Mouse (Mus musculus): Measurements from ENCODE around the gene Slc41a1. TPM values are rescaled to one million over a fixed set of nuclear protein-coding genes. Genes with fewer than 3 reads are reported as not detected.

The Slc41a1 gene
- polyA plus RNA-seq, 1 experiment = 55.3 TPM

DNA sequence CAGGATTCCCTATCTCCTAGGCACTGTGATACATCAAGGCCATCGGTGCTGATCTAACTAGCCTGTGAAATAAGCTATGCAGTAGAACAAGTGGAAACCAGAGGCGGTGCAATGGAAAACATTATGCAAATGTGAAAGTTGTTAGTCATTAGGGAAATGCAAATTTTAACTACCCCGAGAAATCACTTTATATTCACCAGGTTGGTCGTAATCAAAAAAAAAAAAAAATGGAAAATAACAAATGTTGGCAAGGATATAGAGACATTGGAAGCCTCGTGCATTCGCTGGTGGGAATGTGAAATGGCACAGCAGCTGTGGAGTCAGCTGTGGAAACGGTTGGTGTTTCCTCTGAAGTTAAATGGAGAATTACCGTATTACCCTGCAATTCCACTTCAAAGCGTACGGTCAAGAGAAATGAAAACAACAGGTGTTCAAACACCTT, 6.4 kb upstream of the Slc41a1 start:
- TF ChIP-seq POLR2A (IDR thresholded peaks at IDR 0.05; ENCODE audit: borderline replicate concordance, insufficient read depth, low read length) = no peak
- TF ChIP-seq CTCF (IDR thresholded peaks at IDR 0.05; ENCODE audit: borderline replicate concordance, insufficient read depth, low read depth, low read length) = no peak

DNA sequence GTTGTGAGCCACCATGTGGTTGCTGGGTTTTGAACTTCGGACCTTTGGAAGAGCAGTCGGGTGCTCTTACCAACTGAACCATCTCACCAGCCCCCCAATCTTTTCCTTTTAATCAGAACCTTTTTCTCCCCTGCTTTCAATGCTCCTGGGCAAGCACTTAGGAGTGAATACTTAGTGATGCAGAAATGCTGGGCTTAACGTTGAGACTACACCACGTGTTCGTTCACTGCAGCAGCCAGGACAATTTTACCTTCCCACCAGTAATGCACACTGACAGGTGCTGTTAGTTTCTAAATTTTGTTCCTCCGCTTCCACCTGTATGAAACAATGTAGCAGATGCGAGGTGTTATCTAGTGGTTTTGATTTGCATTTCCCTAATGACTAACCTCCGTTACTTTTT, 5.0 kb upstream of the Slc41a1 start:
- no peak overlapping the region for H3K4me3 ChIP-seq (replicated peaks; ENCODE audit: insufficient read depth, low read depth, low read length)
- no peak for DNase-seq
- H3K4me1 ChIP-seq (ENCODE audit: control insufficient read depth, insufficient read depth, low read length) = peaks cover 4% of the 10 kb centered on the region; the same call in 1 of the 2 replicates
- no peaks in the 10 kb centered on the region for H3K27me3 ChIP-seq (ENCODE audit: control insufficient read depth, insufficient read depth, low read length)
- TF ChIP-seq CTCF (IDR thresholded peaks at IDR 0.05; ENCODE audit: borderline replicate concordance, insufficient read depth, low read depth, low read length) (no peak), POLR2A (IDR thresholded peaks at IDR 0.05; ENCODE audit: borderline replicate concordance, insufficient read depth, low read length) (no peak)
- H3K27ac ChIP-seq (ENCODE audit: insufficient read depth, low read length) = no peak overlapping the region
- 67% methylated on average over 8 of the region's 8 CpGs for WGBS

More for the DNA sequence above, 6.4 kb upstream of the Slc41a1 start:
- no peak for DNase-seq
- H3K27ac ChIP-seq (ENCODE audit: insufficient read depth, low read length) = no peak overlapping the region
- no peak overlapping the region for H3K4me3 ChIP-seq (replicated peaks; ENCODE audit: insufficient read depth, low read depth, low read length)
- 40% methylated on average over 10 of the region's 10 CpGs for WGBS
- no peaks in the 10 kb centered on the region for H3K27me3 ChIP-seq (ENCODE audit: control insufficient read depth, insufficient read depth, low read length)
- no peaks in the 10 kb centered on the region for H3K4me1 ChIP-seq (ENCODE audit: control insufficient read depth, insufficient read depth, low read length)

GRCm38 (mm10) chr1:131822856-131823492, 4.3 kb upstream of the Slc41a1 start:
- WGBS = 93% methylated on average over 1 of the region's 1 CpGs
- Histone ChIP-seq H3K4me3 (replicated peaks; ENCODE audit: insufficient read depth, low read depth, low read length) (no peak overlapping the region), H3K27ac (ENCODE audit: insufficient read depth, low read length) (no peak overlapping the region), H3K4me1 (ENCODE audit: control insufficient read depth, insufficient read depth, low read length) (peaks cover 4% of the 10 kb centered on the region; the same call in 1 of the 2 replicates), H3K27me3 (ENCODE audit: control insufficient read depth, insufficient read depth, low read length) (no peaks in the 10 kb centered on the region)
- DNase-seq = no peak
- TF ChIP-seq POLR2A (IDR thresholded peaks at IDR 0.05; ENCODE audit: borderline replicate concordance, insufficient read depth, low read length) (no peak), CTCF (IDR thresholded peaks at IDR 0.05; ENCODE audit: borderline replicate concordance, insufficient read depth, low read depth, low read length) (no peak)

DNA sequence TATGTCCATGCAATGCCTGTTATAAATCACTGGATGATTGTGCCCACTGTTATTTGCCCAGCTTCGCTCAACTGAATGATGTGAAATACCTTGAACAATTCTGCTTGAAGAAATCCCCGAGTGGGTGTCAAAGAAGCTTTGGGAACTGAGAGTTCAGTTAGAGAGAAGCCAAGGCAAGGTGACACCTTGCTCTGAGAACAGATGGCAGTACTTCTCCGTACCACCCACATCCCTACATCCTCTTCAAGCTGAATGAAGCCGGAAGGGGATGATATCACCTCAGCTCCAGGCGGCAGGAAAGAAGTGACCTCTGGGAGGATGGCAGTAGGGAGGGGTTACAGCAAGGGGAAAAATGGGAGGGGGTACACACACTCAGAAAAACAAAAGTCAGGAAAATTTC, 3.7 kb upstream of the Slc41a1 start:
- Histone ChIP-seq H3K27me3 (ENCODE audit: control insufficient read depth, insufficient read depth, low read length) (no peaks in the 10 kb centered on the region), H3K4me1 (ENCODE audit: control insufficient read depth, insufficient read depth, low read length) (peaks cover 4% of the 10 kb centered on the region; the same call in 1 of the 2 replicates), H3K27ac (ENCODE audit: insufficient read depth, low read length) (no peak overlapping the region), H3K4me3 (replicated peaks; ENCODE audit: insufficient read depth, low read depth, low read length) (no peak overlapping the region)
- WGBS = 51% methylated on average over 5 of the region's 5 CpGs
- no peak for DNase-seq
- TF ChIP-seq CTCF (IDR thresholded peaks at IDR 0.05; ENCODE audit: borderline replicate concordance, insufficient read depth, low read depth, low read length) = no peak
- no peak for TF ChIP-seq POLR2A (IDR thresholded peaks at IDR 0.05; ENCODE audit: borderline replicate concordance, insufficient read depth, low read length)

- no peak for DNase-seq
- TF ChIP-seq POLR2A (IDR thresholded peaks at IDR 0.05; ENCODE audit: borderline replicate concordance, insufficient read depth, low read length) (no peak), CTCF (IDR thresholded peaks at IDR 0.05; ENCODE audit: borderline replicate concordance, insufficient read depth, low read depth, low read length) (no peak)
- 91% methylated on average over 11 of the region's 11 CpGs for WGBS
Observed at GRCm38 (mm10) chr1:131824528-131825181, 2.6 kb upstream of the Slc41a1 start.

GRCm38 (mm10) chr1:131827787-131828258, 530 bp downstream of the Slc41a1 start:
- TF ChIP-seq POLR2A (IDR thresholded peaks at IDR 0.05; ENCODE audit: borderline replicate concordance, insufficient read depth, low read length) (peak; percentile 94), CTCF (IDR thresholded peaks at IDR 0.05; ENCODE audit: borderline replicate concordance, insufficient read depth, low read depth, low read length) (no peak)
- under 1% methylated on average over 36 of the region's 36 CpGs for WGBS
- H3K27ac ChIP-seq (ENCODE audit: insufficient read depth, low read length) = peak overlapping the region; percentile 94
- H3K4me3 ChIP-seq (replicated peaks; ENCODE audit: insufficient read depth, low read depth, low read length) = peak overlapping the region; percentile 79
- H3K27me3 ChIP-seq (ENCODE audit: control insufficient read depth, insufficient read depth, low read length) = no peaks in the 10 kb centered on the region
- peaks cover 34% of the 10 kb centered on the region for H3K4me1 ChIP-seq (ENCODE audit: control insufficient read depth, insufficient read depth, low read length)
- DNase-seq = peak; percentile 95

More at GRCm38 (mm10) chr1:131824528-131825181, 2.6 kb upstream of the Slc41a1 start:
- H3K4me1 ChIP-seq (ENCODE audit: control insufficient read depth, insufficient read depth, low read length) = peaks cover 12% of the 10 kb centered on the region
- no peak overlapping the region for H3K27ac ChIP-seq (ENCODE audit: insufficient read depth, low read length)
- H3K27me3 ChIP-seq (ENCODE audit: control insufficient read depth, insufficient read depth, low read length) = no peaks in the 10 kb centered on the region
- no peak overlapping the region for H3K4me3 ChIP-seq (replicated peaks; ENCODE audit: insufficient read depth, low read depth, low read length)

- Histone ChIP-seq H3K27ac (ENCODE audit: insufficient read depth, low read length) (peak overlapping the region; percentile 94), H3K4me3 (replicated peaks; ENCODE audit: insufficient read depth, low read depth, low read length) (peak overlapping the region; percentile 79), H3K4me1 (ENCODE audit: control insufficient read depth, insufficient read depth, low read length) (peaks cover 37% of the 10 kb centered on the region), H3K27me3 (ENCODE audit: control insufficient read depth, insufficient read depth, low read length) (no peaks in the 10 kb centered on the region)
- peak in 1 of 2 experiments; percentile 46 for DNase-seq
- TF ChIP-seq CTCF (IDR thresholded peaks at IDR 0.05; ENCODE audit: borderline replicate concordance, insufficient read depth, low read depth, low read length) = no peak
- no peak for TF ChIP-seq POLR2A (IDR thresholded peaks at IDR 0.05; ENCODE audit: borderline replicate concordance, insufficient read depth, low read length)
- WGBS = 1% methylated on average over 22 of the region's 22 CpGs
Observed at GRCm38 (mm10) chr1:131828297-131829126, 1.2 kb downstream of the Slc41a1 start.

Data from cerebellum, adult 2 months (tissue).